Mouse (Mus musculus) adrenal gland, postnatal 4 days (tissue): ENCODE results near the gene Rsrc1. TPM values are rescaled to one million over a fixed set of nuclear protein-coding genes. Genes with fewer than 3 reads are reported as not detected.

Source experiments
- DNase-seq, 2 experiments: peaks; one replicate each; pipeline ENCODE4 v3.0.0; 2021 to 2022; ENCODE audit warnings: low spot score in 2 of 2, mixed read lengths in 2 of 2
- long read RNA-seq, 2 experiments: library from polyadenylated mRNA; stranded (forward); transcript quantifications; one replicate each; pipeline ENCODE4 v2.0.0; 2021
- total RNA-seq, 2 experiments: library from RNA; stranded (reverse); gene quantifications; 2 replicates each; pipeline ENCODE4 v1.2.3; 2021

The Rsrc1 gene
- total RNA-seq, result 10 to 100 TPM; 38.8 to 44.1 TPM
- long read RNA-seq, experiment 1, transcript Rsrc1-203 (10 exons, 3,224 nt), result major isoform, 14 of 29 reads
- long read RNA-seq, experiment 1, partial matches to known transcripts, result 2 of 29 reads
- long read RNA-seq, experiment 1, other reads (novel, unspliced or antisense), result 13 of 29 reads
- long read RNA-seq, experiment 2, transcript Rsrc1-203 (10 exons, 3,224 nt), result major isoform, 17 of 52 reads
- long read RNA-seq, experiment 2, partial matches to known transcripts, result 15 of 52 reads
- long read RNA-seq, experiment 2, other reads (novel, unspliced or antisense), result 16 of 52 reads

DNA sequence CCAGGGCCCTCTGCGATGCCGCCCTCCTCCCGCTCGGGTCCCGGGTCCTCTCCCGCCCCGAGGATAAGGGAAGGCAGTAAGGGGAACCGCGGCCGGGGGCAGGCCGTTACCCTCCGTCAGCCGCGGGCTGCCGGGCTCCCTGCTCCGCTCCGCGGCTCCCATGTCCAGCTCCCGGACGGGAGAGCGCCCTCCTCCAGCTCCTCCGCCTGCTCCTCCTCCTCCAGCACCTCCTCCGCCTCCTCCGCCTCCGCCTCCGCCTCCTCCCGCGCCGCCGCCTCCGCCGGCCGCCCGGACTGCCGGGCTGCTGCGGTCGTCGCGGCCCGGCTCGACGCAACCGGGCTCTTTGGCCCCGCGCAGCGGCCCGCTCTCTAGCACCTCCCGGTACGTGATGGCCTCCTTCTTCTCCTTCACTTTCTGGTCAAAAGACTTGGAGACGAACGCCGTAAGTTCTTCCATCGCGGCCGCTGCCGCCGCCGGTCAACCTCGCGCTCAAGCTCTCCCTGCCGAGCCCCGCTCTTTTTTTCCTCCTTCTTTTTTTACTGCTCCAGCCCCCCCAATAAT, at the start of gene Rsrc1:
TSS of gene Rsrc1 (plus strand) at position 290 of the 561 bp plus-strand sequence.
- no peak for DNase-seq

DNA sequence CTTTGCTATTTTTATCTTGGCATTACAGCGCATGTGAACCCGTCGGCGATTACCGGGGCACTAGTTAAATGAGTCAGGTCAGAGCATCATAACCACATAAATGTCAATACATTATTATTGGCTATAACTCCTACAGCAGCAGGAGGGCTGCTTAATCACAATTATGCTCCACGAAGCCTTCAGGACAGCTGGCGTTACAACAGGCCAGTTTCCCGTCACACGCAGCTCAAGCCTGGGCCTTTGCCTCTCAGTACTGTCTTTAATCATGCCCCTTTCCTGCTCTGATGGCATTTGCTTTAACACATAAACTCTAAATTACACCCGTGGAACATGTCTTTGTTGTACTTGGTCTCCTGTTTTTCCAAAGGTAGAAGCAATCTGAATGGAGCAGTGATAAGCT, 41.5 kb upstream of the Rsrc1 start:
- DNase-seq, result no peak

DNA sequence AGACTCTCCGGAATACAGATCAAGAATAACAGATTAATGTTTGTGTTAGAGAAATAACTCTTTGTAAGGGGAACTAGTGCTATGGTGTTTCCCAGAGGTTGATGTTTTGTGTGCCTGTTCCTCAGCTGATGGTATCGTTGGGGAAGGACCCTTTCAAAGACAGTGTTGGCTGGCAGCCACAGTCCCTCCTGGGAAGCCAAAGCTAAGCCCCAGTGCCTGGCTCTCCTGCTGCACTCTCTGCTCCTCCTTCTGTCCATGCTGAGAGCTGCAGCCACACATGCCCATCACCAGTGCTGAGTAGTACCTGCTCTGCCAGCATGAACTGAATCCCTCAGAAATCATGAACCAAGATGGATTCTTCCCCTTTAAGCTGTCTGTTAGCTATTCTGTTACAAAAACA, 26.1 kb upstream of the Rsrc1 start:
- no peak for DNase-seq

DNA sequence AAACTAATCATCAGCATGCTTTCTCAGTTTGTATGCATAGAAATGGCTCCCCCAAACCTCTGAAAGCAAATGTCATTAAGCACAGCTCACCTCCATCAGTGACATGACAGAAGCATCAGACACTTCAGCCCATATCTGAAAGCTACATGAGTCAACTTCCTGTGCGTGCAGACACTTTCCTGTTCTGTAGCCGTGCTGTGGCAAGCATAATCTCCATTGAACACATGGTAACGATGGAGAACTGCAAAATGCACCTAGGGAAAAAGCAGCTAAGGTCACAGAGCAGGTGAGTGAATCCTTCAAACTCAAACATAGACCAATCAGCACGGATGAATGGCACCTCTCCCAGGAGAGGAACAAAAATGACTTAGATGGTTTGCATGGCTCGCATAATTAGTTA, 21.2 kb upstream of the Rsrc1 start:
- DNase-seq, result no peak

DNA sequence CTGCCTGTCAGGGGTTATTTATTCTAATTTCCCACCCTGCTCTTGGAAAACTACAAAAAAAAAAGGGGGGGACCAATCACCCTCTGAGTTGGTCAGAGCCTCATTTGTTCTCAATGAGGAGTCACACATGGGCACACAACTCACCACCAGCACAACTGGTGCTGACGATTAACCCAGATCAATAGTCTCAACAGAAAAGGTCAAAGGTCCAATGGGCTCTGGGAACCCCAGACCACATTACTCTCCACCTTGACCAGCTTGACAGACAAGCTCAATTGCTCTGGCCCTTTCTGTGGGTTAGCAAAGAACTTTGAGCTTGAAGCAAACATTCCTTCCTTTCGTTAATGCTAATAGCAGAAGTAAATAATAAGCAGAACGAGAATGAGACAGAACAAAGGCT, 16.3 kb upstream of the Rsrc1 start:
- no peak for DNase-seq

DNA sequence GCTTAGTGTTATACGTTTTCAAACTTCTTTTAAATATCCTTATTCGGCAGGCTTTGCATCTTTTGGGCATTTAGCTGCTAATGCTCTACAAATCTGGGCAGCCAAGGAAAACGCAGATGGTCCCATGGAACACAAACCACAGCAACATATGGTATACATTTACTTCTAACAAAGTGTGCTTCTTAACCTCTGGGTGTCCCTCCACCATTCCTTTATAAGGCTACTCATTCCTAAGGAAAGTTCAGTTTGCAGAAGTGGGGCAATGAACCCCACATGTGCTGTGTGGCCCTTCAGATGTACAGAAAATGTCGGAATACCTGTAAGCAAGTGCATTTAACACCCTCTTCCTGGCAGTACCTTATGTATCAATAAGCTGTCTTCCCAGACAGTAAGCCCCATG, 13.7 kb upstream of the Rsrc1 start:
- no peak for DNase-seq

DNA sequence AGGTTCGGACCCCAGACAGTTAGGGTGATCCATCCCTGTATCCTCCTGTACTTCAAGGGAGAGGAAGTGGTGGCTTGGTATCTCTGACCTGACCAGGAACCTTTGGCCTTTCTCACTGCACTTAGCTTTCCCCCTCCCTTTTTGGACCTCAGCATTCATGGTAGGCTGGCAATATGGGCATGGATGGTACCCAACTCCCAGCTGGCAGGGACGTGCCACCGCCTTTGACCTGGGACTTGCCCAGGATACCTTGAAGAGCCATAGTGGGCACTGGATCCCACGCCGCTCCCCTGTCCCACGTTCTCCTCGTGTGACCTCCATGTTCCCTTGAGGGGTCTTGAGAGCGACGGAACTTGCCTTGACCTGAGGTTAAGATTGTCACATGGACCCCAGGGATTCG, 10.9 kb upstream of the Rsrc1 start:
- no peak for DNase-seq

DNA sequence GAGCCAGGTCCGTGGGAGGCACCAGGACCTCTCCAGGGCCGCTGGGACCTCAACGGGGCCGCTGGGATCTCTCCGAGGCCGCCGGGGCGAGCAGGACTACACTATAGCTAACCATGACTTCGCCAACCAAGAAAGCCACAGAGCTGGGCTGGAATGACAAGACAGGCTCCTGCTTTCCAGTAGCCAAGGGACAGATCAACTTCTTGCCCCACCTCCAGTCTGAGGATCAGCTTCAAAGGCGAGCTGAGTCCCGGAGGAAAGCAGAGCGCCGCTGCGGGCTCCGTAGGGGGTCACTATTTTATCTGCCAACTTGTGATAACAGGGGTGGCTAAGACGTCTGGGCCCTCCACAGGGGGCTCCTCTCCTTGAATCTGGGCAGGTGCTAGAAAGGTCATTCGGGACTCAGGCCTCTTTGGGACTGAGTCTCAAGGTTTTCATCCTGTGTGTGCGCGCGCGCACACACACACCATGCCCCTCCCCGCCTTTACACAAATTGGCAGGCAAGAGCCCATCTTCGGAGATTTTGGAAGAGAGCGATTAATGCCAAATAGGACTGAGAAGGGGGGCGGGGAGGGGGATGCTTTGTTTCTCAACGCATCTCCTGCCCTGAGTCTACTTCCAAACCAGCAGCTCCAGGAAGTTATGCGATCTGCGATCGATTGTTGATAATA, 10.4 kb upstream of the Rsrc1 start:
- no peak for DNase-seq

DNA sequence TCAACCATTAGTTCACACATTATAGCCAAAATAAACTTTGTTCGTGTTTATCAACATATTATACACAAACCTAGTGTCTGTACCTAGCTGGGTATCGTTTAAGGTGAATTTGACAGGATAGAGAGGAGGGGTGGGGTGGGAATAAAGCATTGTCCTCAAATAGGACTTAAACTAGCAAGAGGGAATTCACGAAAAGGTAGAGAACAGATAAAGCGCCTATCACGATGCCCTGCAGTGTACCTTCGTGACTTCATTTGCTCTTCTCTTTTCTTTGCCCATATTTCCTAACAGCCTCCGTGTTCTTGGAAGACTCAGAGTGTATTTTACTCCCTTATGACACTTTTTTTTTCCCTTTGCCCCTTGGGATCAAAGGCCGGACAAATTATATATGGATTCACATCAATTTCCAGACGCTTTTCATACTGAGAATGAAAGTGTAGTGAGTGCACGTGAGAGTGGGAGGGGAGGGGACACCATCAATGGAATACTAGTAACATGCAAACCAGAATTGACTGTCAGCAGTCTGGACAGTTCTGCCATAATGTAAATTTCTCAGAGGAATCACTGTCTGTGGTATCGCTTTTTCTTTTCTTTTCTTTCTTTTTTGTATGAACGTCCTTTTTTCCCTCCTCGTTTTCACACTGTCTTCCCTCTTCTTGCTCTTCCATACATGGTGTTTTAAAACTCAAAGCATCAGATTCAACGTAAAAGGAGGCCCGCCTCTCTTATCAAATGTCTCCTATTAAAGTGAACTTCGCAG, 8.8 kb upstream of the Rsrc1 start:
- DNase-seq, result no peak

DNA sequence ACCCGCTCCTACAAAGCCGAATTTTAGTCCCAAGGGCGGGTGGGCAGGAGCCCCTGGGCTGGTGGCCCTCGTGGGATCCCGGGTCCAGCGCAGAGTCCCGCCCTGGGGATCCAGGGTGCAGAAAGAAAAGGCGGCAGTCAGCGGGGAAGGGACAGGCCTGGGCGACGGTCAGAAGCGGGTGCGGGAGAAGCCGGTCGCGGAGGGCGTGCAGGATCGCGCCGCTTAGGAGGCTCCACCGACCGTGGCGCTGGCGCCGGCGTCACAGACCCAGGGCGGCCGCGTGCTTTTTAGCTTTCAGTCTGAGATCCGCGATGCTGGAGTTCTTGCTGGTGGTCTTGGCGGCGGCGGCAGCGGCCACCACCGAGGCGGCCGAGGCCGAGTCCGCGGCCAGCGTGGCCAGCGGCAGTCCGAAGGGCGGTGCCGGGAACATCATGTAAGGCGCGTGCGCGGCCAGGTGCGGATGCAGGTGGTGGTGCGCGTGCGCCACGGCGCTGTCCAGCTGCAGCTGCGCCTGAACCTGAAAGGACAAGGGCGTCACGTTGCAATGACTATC, 7.7 kb upstream of the Rsrc1 start:
- DNase-seq, result no peak

DNA sequence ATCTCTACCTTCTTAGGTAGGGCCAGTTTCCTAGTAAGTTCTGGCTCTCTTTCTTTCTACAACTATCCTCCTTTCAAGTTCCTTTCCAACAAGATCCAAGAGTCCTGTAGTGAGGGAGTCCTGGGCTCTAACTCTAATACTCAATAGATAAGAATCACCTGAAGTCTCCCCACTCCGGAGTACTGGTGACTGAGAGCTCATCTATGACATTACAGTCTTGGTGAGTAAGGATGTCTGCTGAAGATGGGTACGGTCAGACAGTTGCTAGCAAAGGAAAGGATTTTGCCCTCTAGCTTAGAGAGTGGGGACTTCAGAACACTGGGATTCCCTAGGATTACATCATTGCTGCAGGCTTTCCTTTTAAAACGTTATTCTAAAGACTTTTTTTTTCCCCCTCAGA, 6.7 kb upstream of the Rsrc1 start:
- DNase-seq, result no peak

DNA sequence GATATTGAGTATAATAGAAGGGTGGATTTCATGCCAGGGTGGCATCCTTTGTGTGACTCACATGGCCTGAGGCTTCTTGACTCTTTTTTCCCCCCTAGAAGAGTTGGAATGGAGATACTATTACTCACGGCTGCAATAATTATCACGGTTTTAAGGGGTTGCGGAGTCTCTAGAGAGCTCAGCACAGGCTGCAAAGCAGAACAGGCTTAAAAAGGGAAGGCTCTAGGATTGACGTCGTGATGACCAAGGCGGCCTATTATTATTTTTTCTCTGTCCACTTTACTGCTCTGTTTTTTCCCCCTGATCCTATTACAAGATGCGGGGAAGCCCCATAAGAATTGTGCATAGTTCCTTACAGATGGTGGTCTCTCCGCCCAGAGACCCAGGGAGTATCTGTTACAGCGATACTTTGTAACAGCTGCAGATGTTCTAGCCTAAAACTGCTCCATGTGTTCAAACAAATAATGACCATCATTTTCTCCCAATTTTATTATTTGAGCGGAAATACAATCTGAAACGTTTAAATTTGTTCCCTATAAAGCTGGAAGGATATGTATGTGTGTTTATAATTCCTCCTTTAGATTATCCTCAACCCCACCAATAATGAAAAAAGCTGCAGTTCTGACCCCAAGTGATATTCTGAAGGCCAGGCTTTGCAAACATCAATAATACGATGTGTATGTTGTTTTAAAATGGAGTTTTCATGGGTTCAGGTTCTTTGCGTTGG, 4.1 kb upstream of the Rsrc1 start:
- no peak for DNase-seq

DNA sequence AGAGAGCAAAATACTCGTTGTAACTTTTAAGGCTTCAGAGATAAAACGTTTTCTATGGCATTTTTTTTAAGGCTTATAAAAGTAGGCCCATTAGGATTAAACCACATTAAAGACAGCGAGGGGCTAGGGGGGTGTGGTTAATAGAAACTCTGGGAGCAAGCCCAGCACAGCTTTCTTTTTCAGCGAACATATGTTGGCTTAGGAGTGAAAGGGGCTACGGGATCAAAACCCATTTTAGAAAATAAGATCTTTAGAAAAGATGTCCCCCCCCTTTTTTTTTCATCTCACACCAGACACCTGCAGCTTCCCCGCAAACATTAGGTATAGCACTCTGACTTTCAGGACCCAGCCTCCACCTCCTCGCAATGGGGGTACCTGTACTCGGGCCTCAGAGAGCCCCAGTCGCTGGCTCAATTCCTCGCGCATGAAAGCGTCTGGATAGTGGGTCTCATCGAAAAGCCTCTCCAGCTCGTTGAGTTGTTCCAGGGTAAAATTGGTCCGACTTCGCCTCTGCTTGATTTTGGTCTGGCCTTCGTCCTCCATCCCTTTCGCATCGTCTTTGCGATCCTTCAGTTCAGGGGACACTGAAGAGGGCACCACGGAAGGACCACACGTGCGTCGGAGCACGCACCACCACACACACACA, 3.3 kb upstream of the Rsrc1 start:
- no peak for DNase-seq

DNA sequence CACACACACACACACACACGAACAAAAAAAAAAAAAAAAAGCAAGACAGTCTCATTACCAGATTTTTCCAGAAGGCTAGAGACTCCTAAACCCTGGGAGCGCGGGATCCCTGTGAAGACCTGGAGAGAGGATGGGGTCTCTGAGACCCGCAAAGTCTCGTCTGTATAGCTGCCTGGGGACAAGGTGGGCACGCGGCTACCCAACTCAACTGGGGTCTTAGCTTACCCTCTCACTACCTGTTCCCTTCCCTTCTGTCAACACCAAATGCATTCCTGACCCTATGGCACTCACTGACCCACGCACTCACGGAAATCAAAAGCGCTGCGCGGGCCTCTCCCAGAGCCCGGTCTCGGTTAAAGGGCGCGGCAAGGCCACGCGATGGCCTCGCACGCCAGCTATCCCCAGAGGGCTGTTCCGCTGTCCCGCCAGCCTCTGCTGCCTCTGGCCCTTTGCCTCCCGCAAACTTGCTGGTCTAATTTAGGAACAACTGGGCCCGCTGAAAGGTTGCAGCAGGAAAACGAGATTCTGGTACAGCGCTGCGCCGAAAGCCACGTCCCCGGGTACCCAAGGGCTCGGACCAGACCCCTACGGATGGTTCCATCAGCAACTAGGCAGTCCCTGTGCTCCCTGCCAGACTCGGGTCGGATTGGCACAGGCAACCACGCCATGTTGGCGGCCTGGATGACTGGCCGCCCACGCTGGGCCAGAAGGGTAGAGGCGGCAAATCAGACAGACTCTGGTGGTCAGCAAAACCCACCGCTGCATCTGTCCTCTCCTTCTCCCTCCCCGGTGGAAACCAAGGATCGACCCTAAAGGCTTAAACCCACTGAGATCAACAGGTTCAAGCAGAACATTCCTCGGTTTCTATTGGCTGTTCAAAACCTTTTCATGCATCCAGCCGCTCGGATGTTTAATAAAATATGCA, 2.5 kb upstream of the Rsrc1 start:
- DNase-seq, result no peak

DNA sequence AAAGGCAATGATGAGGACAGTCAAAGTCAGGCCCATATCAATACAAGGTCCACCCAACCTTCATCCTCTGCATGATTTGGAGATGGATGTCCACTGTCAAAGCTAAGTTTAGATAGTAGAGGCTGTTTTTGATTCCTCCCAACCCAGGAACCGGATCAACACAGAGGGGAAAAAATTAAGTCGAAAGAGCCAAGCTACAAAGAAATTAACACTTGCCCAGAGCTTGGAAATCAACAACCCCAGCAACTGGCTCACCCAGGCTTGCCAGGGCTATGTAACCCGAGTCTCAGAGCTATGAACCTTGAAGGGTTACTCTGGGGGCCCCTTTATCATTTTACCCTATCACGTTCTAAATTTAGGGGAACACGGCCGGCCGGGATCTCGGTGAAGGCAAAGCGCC, 1.7 kb upstream of the Rsrc1 start:
- no peak for DNase-seq

DNA sequence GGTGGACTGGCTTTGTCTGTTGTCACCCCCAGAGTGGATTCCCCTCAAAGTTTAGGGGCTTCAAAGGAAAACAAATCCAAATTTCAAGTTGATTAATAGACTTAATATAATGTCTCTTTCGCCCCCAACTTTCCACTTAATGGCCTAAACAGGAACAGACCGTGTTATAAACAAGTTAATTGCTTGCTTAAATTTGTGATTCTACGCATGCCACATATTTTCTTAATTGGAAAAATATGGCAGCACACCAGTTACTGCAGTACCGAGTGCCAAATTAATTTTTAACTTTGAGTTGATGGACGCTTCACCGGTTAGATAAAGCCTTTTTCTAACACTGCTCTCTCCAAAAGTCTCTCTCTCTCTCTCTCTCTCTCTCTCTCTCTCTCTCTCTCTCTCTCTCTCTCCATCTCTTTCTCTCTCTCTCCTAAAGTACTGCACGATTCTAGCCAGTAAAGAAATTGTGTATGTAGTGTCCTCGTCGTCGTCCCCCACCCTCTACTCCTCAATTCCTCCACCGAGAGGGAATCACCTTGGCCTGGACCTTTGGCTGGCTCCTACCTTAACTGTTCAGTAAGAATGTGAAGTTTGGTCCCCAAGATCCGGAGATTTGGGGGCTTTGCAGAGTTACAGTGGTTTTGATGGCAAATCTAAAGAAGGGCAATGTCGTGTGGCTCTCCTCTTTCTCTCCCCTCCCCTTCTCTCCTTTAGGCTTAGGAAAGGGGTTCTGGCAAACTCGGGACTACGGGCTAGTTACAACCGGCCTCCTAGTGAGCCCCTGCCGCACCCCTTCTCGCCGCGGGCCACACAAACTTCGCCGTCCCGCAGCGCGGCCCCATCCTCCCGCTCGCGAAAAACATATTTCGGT, 847 bp upstream of the Rsrc1 start:
- no peak for DNase-seq

DNA sequence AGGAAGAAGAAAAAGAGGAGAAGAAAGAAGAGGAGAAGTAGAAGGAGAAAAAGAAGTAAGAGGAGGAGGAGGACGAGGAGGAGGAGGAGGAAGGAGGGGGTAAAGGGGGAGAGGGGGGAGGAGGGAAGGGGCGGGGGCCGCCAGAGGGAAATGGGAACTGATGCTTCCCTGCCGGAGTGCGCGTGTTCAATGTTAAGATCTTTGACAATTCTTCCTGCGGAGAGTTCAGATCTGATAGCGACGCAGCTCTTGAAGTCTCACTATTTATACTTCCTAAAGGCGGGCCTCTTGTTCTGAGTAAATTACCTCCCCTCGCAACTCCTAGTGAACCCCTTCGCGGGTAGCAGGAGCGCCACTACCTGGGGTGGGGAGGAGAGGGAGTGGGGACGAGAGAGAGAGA, 516 bp downstream of the Rsrc1 start, which contains the start of gene Shox2:
TSS of gene Shox2 (minus strand) at position 66 of the 400 bp plus-strand sequence.
- no peak for DNase-seq

DNA sequence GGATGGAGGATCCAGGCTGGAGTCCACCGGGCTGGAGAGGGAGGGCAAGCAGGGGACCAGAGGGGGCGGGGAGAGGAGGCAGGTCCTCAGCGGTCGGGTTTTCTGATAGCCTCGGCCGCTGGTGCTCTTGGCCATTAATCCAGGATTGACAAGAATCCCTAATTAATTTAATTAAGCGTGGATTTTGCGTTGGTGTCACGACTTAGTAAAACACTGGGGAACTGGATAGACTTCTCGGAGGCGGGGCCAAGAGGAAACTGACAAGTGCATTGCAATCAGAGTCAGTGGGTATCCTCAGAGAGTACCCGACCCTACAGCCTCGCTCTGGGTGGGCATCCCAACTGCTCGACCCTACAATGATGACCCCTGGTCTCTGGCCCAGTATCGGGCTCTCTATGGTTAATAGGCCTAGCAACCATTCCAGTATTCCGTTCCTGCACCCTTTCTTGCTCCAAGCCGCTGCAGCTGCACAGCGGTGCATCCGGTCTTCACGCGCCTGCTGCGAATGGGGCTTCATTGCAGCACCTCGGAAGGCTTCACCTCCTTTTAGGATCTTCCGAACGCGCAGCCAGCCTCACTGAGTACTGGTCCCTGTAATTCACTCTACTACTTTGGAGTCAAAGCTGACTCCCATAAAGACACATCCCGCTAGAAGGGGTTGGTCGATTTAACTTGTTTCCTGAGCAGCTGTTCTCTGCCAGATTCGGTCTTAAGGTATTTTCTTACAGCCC, 1.2 kb downstream of the Rsrc1 start:
- DNase-seq, result no peak
